Mouse (Mus musculus): Measurements from ENCODE around the gene Soat2. TPM values are rescaled to one million over a fixed set of nuclear protein-coding genes. Genes with fewer than 3 reads are reported as not detected.

Gene Soat2
- total RNA-seq, 2 experiments from 2014 or later = 0.11 TPM; not detected in 1

DNA sequence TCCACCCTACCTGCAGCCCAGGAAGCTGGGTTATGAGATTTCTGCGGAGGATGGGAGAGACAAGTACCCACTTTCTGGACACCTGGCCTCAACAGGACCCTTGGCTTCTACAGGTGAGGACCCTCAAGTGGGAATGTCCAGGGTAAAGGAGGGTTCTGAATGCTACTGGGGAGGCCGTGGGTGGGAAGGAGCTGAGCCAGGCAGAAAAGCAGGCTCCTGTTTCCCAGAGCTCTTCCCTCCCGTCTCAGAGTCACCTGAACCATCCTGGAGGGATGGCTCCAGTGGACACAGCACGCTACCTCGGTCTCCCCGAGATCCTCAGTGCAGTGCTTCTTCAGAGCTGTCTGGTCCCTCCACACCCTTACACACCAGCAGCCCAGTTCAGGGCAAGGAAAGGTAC lies 38.1 kb upstream of the Soat2 start:
- intact Hi-C loops (cut with DNase I) = no loop called here
- no peak for DNase-seq (ENCODE audit: low spot score)

DNA sequence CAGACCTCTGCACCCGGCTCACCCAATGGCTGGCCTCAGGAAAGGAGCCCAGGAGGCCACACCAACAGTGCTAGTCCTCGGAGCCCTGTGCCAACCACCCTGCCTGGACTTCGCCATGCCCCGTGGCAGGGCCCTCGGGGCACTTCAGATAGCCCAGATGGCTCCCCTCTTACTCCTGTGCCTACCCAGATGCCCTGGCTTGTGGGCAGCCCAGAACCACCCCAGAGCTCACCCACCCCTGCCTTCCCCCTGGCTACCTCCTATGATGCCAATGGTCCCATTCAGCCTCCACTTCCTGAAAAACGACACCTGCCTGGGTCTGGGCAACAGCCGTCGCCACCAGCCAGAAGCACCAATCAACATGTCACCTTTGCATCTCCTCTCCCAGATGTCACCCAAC lies 37.5 kb upstream of the Soat2 start:
- no peak for DNase-seq (ENCODE audit: low spot score)
- intact Hi-C loops (cut with DNase I) = no loop called here

DNA sequence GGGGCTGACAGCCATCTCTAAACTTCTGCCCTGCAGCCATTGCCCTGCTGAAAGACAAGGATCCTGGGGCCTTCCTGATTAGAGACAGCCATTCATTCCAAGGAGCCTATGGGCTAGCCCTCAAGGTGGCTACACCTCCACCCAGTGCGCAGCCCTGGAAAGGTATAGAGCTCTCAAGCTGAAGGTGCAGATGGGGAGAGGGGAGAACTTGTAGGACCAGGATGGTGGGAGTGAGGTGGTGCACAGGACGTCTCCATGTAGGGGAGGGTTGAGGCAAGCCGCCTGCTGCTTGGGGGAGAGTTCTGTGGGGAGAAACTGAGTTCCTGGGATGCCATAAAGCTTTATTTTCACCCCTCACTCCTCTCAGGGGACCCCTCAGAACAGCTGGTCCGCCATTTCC lies 36.7 kb upstream of the Soat2 start:
- DNase-seq (ENCODE audit: low spot score) = no peak
- intact Hi-C loops (cut with DNase I) = no loop called here

DNA sequence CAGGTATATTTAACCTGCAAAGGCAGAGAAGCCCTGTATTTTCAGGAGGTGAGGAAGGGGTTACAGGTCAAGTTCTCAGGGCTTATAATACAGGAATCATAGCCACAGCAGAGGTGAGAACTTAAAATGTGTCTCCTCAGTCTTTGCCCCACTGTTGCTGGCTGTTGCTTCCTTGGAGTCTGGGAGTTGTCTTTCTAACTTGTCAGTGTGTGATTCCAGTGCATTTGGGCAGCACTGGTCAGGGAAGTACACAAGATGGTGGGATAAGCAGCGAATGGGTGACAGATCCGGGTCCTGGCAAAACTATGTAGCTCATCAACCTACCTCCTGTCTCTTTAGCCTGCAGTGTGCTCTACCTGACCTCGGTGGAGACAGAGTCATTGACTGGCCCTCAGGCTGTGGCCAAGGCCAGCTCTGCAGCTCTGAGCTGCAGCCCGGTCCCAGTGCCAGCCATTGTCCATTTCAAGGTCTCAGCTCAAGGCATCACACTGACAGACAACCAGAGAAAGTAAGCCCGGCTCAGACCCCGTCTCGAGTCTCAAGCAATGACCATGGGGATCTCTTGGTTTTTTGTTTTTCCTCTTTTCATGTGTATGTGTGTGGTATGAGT lies 35.6 kb upstream of the Soat2 start:
- intact Hi-C loops (cut with DNase I) = no loop called here
- no peak for DNase-seq (ENCODE audit: low spot score)

DNA sequence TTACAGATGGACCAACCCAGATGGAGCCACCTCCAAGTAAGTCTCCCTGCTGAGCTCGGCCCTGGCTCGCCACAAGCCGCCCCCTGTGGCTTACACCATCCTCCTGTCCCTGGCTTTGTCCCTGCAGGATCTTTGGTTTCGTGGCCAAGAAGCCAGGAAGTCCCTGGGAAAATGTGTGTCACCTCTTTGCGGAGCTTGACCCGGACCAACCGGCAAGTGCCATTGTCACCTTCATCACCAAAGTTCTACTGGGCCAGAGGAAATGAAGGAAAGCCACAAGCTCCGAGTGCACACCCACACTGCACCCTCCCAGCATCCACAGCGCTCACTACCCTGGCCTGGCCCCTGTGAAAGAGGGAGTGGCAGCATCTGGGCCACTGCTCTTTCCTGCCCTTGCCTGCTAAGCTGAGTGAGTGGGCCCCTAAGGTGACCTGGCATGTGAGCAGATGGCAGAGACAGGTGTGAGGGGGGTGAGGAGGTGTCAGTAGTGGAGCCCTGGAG lies 34.5 kb upstream of the Soat2 start:
- no peak for DNase-seq (ENCODE audit: low spot score)
- intact Hi-C loops (cut with DNase I) = loop anchor here (2.0 kb wide), 1 partner anchor 31 kb away; no protein-coding TSS in a partner anchor

DNA sequence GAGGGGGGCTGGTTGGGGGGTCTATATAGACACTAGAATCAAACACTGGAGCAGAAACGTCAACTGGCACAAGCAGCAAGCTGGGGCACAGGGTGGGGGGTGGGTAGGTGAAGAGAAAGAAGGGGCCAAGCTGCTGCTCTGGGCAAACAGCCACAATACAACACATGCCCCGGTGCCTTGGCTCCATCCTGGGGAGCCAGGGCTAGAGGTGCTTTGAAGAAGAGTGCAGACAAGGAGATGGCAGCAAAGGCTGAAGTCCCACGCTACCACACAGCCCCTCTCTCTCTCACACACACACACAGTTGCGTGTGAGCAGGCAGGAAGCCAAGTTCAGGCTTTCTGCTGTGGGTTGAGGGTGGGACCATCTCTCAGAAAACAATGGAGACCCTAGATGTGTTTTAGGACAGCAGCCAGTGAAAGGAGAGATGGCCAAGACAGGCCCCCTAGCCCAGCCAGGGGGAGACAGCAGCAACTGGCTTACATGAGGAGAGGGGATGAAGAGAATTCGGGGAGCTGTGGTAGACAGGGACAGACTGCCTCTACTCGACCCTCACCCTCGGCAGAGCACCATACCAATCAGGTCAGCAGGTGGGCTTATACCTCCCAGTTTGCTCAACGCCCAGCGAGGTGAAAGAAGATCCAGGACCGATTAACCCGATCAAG lies 33.4 kb upstream of the Soat2 start:
- intact Hi-C loops (cut with DNase I) = loop anchor here (2.0 kb wide), 1 partner anchor 30 kb away; no protein-coding TSS in a partner anchor
- no peak for DNase-seq (ENCODE audit: low spot score)

DNA sequence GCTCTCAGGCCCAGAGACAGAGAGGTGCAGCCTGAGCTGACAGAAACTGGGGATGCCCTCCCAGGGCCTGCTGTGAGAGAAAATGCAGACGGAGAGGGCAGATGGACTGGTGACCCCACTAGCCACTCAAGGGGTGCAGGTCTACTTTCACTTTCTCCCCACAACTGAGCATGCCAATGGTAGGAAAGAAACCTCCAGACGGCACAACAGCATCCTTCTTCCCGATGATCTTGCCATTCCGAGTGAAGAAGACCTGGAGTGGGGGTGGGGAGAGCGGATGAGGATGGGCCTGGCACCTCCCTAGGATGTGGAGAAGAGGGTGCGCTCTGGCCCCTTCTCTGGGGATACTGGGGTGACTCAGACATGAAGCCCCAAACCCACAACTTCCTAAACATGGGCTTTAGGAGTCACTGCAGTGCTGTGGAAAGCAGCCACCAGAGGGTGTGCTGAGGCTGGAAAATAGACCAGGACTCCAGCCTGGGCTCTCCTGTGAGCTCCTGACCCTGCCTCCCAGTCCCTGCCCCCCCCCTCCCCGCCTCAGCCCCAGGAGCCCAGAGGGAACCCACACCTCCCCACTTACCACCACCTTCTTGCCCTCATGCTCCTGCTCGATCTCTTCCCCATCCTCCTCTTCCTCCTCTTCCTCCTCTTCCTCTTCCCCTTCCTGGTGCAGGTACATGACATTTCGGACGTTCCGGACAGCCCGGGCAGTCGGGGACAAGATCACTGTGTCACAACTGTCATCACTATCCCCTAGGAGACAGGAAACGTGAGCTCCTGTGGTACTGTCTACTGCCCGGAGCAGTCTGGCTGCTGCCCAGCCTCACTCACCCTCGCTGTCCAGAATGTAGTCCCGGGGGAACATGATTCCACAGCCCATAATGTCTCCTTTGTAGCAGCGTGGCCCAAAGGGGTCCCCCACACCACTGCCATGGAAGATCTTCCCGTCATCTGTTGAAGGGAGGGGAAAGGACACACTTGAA lies 32.6 kb upstream of the Soat2 start:
- intact Hi-C loops (cut with DNase I) = loop anchor here (2.0 kb wide), 1 partner anchor 29 kb away; no protein-coding TSS in a partner anchor
- no peak for DNase-seq (ENCODE audit: low spot score)

DNA sequence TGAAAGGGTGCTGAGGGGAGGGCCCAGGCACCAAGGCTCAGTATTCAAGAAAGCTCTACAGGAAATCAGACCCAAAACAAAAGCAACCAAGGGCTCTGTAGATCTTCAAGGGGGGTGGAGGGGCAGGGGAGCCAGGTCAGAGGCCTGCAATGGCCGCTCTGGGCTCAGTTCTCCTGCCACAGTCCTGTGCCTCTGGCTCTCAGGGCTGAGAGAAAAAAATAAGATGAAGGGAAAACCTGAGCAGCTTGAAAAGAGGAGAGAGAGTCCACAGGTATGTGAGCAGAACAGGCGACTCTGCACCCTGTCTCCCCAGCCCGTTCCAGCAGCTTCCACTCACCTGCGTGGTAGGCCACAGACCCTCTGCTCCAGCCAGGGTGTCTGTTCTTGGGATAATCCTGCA lies 31.7 kb upstream of the Soat2 start:
- intact Hi-C loops (cut with DNase I) = no loop called here
- DNase-seq (ENCODE audit: low spot score) = no peak

DNA sequence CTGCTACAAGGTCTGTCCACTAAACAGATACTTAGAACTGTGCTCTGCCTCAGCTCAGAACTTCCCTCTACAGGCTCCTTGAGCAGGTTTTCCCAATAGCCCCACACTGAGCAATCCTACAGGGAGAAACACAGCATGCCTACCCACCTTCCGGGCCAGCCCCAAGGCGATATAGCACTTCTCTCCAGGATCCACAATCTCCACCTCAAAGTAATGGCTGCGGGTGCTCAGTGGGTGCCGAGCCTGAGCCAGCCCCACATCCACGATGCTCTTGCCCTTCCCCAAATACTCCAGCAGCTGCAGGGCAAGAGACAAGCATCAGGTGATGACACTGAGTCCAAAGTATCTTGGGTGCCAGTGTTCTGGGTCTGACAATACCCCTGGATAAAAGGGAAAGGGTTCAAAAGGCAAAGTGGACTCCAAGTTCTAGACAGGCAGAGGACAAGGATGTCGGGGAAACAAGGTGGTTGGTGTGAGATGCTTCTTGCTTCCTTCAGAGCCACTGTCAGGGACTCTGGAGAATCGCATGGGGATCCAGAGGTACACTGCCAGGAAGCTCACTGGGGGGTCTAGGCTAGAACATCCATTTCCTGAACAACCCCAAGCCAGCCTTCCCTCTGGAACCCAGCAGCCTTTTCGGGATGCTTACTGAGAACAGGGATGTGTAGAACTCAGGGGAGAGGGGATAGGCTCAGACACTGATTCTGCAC lies 31.1 kb upstream of the Soat2 start:
- no peak for DNase-seq (ENCODE audit: low spot score)
- intact Hi-C loops (cut with DNase I) = no loop called here

DNA sequence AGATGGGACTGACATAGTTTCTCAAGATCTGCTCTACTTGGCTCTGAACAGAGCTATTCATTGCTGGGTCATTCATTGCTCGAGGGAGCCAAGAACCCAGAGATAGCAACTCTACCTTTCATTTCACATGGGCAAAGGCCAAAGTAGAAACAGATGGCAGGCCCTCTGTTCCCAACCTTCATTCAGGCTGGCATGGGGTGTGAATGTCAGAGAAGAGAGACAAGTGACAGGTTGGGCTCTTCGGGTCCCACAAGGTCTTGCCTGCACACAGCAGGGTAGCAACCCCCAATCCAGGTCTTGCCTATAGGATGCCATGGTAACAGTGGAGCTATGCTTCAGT lies 30.5 kb upstream of the Soat2 start:
- intact Hi-C loops (cut with DNase I) = no loop called here
- no peak for DNase-seq (ENCODE audit: low spot score)

DNA sequence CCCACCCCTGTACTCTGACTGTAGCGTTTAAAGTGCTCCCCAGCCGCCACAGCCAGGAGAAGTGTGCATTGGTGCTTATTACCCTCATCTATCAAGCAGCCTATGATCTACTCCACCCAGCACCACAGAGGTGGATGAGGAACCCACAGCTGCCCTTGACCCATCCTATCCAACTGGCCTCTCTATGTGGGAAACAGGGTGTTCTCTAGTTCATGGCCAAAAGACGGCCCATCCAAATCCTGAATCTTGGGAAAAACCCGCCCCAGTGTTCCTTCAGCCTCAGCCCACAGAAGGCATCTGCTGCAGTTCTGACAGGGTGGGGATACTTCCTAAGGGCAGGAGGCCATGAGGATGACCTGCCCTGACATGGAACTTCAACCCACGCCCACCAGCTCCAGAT lies 29.8 kb upstream of the Soat2 start:
- intact Hi-C loops (cut with DNase I) = no loop called here
- no peak for DNase-seq (ENCODE audit: low spot score)

DNA sequence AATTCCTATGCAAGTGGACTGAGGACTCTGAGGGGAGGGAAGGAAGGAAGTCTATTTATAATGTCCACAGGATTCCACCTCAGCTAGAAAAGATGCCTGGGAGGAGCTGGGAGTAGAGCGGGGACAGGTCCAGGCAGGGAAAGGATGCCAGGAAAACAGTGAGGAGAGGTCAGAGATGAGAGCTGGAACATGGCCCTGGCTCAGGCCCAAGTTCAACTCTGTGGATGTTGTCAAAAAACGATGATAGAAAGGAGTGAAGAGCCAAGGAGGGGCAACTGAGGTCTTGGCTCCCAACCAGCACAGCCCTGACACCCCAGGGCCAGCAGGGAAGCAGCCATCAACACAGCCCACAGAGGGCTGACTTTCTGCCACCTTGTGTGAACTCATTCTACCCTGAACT lies 24.0 kb upstream of the Soat2 start:
- DNase-seq (ENCODE audit: low spot score) = no peak
- intact Hi-C loops (cut with DNase I) = no loop called here

DNA sequence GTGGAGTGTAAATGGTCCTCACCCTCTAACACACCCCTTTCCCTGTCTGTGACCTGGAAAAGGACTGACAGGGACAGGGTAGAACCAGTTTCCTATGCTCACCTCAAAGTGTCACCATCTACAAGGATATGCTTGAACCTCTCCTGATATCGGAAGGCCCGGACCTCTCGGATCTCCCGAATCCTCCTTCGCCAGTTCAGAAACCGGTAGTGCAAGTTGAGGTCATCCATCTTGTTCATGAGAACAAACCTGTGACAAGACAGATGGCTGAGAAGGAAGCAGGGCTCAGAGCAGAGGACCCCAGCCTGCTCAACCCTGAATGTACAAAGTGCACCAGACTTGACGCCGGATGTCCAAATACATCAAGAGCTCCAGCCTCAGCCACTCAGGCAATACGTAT lies 17.0 kb upstream of the Soat2 start:
- DNase-seq (ENCODE audit: low spot score) = no peak
- intact Hi-C loops (cut with DNase I) = no loop called here

DNA sequence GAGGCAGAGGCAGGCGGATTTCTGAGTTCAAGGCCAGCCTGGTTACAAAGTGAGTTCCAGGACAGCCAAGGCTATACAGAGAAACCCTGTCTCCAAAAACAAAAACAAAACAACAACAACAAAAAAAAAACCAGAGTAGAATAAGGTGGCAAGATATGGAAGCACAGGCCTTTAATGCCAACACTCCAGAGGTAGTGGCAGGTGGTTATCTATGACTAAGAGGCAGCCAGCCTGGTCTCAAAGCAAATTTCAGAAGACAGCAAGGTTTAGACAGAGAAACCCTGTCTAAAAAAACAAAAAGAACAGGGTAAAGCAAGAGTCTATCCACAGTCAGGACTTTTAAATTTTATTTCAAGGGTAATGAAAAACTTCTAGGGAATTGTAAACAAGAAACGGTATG lies 15.6 kb upstream of the Soat2 start:
- intact Hi-C loops (cut with DNase I) = no loop called here
- no peak for DNase-seq (ENCODE audit: low spot score)

DNA sequence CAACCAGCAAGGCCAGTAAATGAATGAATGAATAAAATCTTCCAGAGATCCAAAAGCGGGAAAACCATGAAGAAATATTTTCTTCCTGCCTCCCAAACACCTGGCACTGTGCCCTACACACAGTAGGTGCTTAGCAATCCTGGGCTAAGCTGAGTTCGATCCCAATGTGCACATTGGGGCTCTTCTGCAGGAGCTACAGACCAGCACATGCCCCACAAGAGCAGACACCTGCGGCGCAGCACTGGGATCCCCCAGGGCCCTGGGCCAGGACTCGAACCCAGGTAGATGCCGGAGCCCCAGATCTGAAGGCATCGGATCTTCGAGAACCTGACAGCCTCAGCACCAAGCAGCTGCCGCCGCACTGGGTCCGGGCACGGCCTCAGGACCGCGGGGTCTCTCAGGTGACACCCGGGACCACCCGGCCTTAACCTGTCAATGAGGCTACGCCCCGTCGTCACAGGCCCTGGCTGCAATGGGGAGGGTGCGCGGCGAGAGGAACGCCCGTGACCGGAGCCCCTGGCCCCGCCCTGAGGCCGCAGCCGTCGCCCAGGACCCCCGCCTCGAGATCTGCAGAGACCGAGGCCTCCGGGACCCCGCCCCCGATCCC lies 14.7 kb upstream of the Soat2 start:
- intact Hi-C loops (cut with DNase I) = no loop called here
- DNase-seq (ENCODE audit: low spot score) = no peak

DNA sequence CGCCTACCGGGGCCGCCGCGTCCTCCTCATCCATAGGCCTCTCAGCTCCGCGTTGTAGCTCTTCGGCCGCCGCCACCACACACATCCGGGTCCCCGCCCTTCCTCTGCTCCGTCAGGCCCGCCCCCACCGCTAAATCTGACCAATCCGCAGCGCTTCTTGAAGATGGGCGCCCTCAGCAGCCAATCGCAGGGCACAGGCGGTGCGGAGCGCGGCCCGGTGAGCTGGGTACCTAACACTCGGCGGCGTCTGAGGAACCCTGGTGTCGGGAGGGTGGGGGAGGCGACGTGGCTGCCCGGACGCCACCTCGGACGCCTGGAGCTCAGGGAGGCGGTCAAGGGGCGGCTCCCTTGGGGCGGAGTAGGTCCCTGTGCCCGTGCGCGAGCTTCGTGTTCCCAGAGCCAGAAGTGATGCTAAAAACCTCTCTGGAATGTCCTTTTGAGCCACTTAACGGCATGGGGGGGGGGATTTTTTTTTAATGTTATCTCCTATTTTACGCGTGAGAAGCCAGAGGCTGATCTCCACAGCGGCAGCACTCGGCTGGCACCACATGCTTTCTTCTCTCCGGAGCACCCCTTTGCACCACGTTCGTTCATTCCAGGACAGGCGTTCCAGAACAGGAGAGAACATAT lies 14.1 kb upstream of the Soat2 start, which contains the start of gene Spryd3:
TSS of gene Spryd3 (minus strand) at position 106 of the 630 bp plus-strand sequence.
- intact Hi-C loops (cut with DNase I) = no loop called here
- peak; percentile 97 for DNase-seq (ENCODE audit: low spot score)

DNA sequence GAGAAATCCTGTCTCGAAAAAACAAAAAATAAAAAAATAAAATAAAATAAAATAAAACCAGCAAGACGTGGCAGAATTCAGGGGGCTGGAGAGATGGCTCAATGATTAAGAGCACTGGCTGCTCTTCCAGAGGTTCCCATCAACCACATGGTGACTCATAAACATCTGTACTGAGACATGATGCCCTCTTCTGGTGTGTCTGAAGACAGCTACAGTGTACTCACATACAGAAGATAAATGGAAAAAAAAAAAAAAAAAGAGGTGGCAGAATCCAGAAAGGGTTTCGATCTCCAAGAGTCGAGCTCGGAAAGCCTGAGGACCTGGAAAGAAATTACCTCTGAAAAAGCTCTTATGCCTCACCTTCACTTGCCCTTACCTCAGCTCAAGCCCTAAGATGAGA lies 9.2 kb upstream of the Soat2 start:
- intact Hi-C loops (cut with DNase I) = no loop called here
- no peak for DNase-seq (ENCODE audit: low spot score)

DNA sequence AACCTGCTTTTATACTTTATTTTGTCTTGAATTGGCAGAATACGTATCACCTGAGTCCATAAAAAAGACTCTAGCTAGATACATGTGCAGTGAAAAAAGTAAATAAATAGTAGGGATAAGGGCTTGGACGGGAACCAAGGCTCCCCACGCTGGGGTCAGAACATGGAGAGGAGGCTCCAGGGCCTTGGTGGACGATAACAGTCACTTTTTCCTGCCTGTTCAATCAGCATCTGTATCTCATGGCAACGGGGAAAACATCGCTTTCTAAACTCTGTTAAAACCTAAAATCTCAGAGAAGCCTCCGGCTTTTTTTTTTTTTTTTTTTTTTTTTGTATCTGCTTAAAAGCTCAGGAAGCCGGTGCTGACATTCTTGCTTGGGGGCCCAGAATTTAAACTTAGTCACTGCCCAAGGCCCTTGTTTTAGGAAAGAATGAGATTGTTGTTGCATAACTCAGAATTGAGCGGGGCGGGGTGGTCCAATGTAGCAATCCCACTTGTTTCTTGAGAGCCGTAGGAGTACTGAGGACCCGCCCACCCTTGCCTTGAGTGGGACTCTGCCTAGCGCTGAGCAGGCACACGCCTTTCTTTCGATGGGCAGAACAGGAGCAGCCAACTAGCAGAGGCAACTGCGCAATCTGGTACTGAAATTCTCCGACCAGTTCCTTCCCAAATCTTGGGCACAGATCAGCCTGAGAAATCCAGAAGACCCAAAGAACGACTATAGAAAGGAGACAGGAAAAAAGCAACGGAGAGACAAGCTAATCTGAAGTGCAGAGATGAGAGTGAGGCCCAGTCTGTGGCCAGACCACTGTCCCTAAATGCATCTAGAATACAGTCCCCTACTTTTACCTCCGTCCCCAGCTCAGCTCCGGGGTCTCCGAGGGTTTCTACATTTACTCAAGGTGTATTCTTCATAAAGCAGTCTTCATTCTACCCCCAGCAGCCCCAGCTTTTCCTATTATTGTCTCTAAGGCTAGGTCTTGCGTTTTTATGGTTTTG lies 7.1 kb upstream of the Soat2 start:
- intact Hi-C loops (cut with DNase I) = no loop called here
- peak; percentile 68 for DNase-seq (ENCODE audit: low spot score)
